Mouse (Mus musculus): ENCODE measurements around the gene Icos. TPM values are rescaled to one million over a fixed set of nuclear protein-coding genes. Genes with fewer than 3 reads are reported as not detected.

Gene Icos
- polyA plus RNA-seq, 1 experiment from 2014 or later, result 0.55 TPM

- Histone ChIP-seq H3K27ac (no peak overlapping the region), H3K9ac (no peak overlapping the region), H3K9me3 (no peaks in the 10 kb centered on the region), H3K27me3 (replicated peaks) (no peaks in the 10 kb centered on the region), H3K4me2 (no peak overlapping the region), H3K4me3 (replicated peaks) (no peak overlapping the region), H3K4me1 (no peaks in the 10 kb centered on the region), H3K36me3 (no peaks in the 10 kb centered on the region)
- ATAC-seq (ENCODE audit: insufficient read depth, low FRiP score, low read depth), result no peak
- 79% methylated on average over 8 of the region's 8 CpGs for WGBS
Measured at GRCm38 (mm10) chr1:60945633-60946401, 31.9 kb upstream of the Icos start.

GRCm38 (mm10) chr1:60948112-60948511 lies 29.6 kb upstream of the Icos start:
- no peak overlapping the region for H3K4me3 ChIP-seq (replicated peaks)
- no peak overlapping the region for H3K9ac ChIP-seq
- ATAC-seq (ENCODE audit: insufficient read depth, low FRiP score, low read depth), result no peak
- no peaks in the 10 kb centered on the region for H3K9me3 ChIP-seq
- H3K27me3 ChIP-seq (replicated peaks), result no peaks in the 10 kb centered on the region
- no peaks in the 10 kb centered on the region for H3K4me1 ChIP-seq
- no peaks in the 10 kb centered on the region for H3K36me3 ChIP-seq
- 69% methylated on average over 6 of the region's 6 CpGs for WGBS
- H3K4me2 ChIP-seq, result no peak overlapping the region
- no peak overlapping the region for H3K27ac ChIP-seq

DNA sequence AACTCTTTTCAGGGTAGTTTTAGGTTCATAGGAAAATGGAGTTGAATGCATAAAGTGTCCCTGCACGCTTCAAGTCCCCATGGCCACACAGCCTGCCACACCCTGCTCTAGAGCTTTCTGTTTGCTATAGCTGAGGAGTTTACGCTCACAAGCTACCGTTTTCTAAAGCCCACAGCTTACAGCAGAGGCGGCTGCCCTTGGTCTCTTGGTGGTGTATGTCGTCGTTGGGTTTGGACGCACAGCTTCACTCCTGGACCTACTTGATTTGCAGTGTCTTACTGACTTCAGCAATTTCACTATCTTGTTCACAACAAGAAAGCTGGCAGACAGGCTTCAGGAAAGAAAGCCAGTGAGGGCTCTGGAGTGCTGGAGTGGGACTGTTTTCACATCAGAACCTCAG lies 24.8 kb upstream of the Icos start:
- no peaks in the 10 kb centered on the region for H3K27me3 ChIP-seq (replicated peaks)
- H3K9me3 ChIP-seq, result no peaks in the 10 kb centered on the region
- no peak overlapping the region for H3K9ac ChIP-seq
- no peak overlapping the region for H3K27ac ChIP-seq
- no peak for ATAC-seq (ENCODE audit: insufficient read depth, low FRiP score, low read depth)
- H3K36me3 ChIP-seq, result no peaks in the 10 kb centered on the region
- H3K4me1 ChIP-seq, result no peaks in the 10 kb centered on the region
- no peak overlapping the region for H3K4me2 ChIP-seq
- no peak overlapping the region for H3K4me3 ChIP-seq (replicated peaks)
- 58% methylated on average over 7 of the region's 7 CpGs for WGBS

GRCm38 (mm10) chr1:60953686-60954085 lies 24.0 kb upstream of the Icos start:
- Histone ChIP-seq H3K36me3 (no peaks in the 10 kb centered on the region), H3K4me3 (replicated peaks) (no peak overlapping the region), H3K9me3 (no peaks in the 10 kb centered on the region), H3K27me3 (replicated peaks) (no peaks in the 10 kb centered on the region), H3K27ac (no peak overlapping the region), H3K9ac (no peak overlapping the region), H3K4me2 (no peak overlapping the region), H3K4me1 (no peaks in the 10 kb centered on the region)
- no peak for ATAC-seq (ENCODE audit: insufficient read depth, low FRiP score, low read depth)
- 85% methylated on average over 7 of the region's 7 CpGs for WGBS

- Histone ChIP-seq H3K36me3 (no peaks in the 10 kb centered on the region), H3K27me3 (replicated peaks) (no peaks in the 10 kb centered on the region), H3K4me2 (no peak overlapping the region), H3K27ac (no peak overlapping the region), H3K9me3 (no peaks in the 10 kb centered on the region), H3K4me3 (replicated peaks) (no peak overlapping the region), H3K9ac (no peak overlapping the region), H3K4me1 (no peaks in the 10 kb centered on the region)
- ATAC-seq (ENCODE audit: insufficient read depth, low FRiP score, low read depth), result no peak
- 54% methylated on average over 2 of the region's 2 CpGs for WGBS
Measured at GRCm38 (mm10) chr1:60954759-60955158, 23.0 kb upstream of the Icos start.

- no peaks in the 10 kb centered on the region for H3K36me3 ChIP-seq
- no peak overlapping the region for H3K4me3 ChIP-seq (replicated peaks)
- H3K27me3 ChIP-seq (replicated peaks), result no peaks in the 10 kb centered on the region
- no peak overlapping the region for H3K9ac ChIP-seq
- no peak overlapping the region for H3K27ac ChIP-seq
- 92% methylated on average over 3 of the region's 3 CpGs for WGBS
- H3K9me3 ChIP-seq, result no peaks in the 10 kb centered on the region
- H3K4me2 ChIP-seq, result no peak overlapping the region
- H3K4me1 ChIP-seq, result no peaks in the 10 kb centered on the region
- no peak for ATAC-seq (ENCODE audit: insufficient read depth, low FRiP score, low read depth)
Measured at GRCm38 (mm10) chr1:60955186-60955585, 22.5 kb upstream of the Icos start.

- no peak for ATAC-seq (ENCODE audit: insufficient read depth, low FRiP score, low read depth)
- H3K4me1 ChIP-seq, result no peaks in the 10 kb centered on the region
- no peaks in the 10 kb centered on the region for H3K36me3 ChIP-seq
- no peak overlapping the region for H3K4me2 ChIP-seq
- no peaks in the 10 kb centered on the region for H3K9me3 ChIP-seq
- no peak overlapping the region for H3K4me3 ChIP-seq (replicated peaks)
- H3K27ac ChIP-seq, result no peak overlapping the region
- no peaks in the 10 kb centered on the region for H3K27me3 ChIP-seq (replicated peaks)
- WGBS, result 83% methylated on average over 6 of the region's 6 CpGs
- no peak overlapping the region for H3K9ac ChIP-seq
Measured at GRCm38 (mm10) chr1:60956196-60956595, 21.5 kb upstream of the Icos start.

DNA sequence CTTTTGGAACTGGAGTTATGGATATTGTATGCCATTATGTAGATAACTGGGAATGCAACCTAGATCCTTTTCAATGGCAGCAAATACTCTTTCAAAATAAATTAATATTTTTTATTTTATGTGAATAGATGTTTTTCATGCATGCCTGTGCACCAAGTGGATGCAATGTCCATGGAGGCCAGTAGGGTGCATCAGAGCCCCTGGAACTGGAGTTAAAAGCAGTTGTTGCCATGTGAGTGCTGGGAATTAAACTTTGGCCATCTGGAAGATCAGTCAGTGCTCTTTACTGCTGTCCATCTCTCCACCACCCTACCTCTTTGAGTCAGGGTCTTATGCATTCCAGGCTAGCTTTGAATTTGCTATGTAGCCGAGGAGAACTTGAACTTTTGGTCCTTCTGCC lies 19.4 kb upstream of the Icos start:
- no peak overlapping the region for H3K9ac ChIP-seq
- no peaks in the 10 kb centered on the region for H3K4me1 ChIP-seq
- WGBS, result 71% methylated on average over 1 of the region's 1 CpGs
- no peaks in the 10 kb centered on the region for H3K36me3 ChIP-seq
- H3K9me3 ChIP-seq, result no peaks in the 10 kb centered on the region
- no peak overlapping the region for H3K4me3 ChIP-seq (replicated peaks)
- ATAC-seq (ENCODE audit: insufficient read depth, low FRiP score, low read depth), result no peak
- H3K27me3 ChIP-seq (replicated peaks), result no peaks in the 10 kb centered on the region
- H3K27ac ChIP-seq, result no peak overlapping the region
- no peak overlapping the region for H3K4me2 ChIP-seq

DNA sequence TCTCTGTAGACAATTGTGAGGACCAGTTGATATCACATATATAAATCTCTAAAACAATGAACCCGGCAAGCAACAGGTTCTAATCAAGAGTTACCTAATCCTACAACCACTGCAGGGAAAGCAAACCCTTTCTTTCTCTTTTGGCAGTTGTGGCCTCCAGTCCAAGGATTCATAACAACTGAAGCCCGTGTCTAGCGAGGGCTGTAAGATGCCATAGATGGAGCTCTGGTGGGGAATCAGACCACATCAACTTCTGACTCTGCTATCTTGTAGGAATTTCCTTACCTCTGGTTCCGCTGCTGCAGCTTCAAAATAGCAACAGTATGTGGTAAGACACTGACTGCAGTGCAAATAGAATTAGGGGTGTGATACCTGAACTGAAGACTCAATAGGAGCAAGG lies 18.5 kb upstream of the Icos start:
- Histone ChIP-seq H3K27ac (no peak overlapping the region), H3K4me1 (no peaks in the 10 kb centered on the region), H3K4me3 (replicated peaks) (no peak overlapping the region), H3K9me3 (no peaks in the 10 kb centered on the region), H3K36me3 (no peaks in the 10 kb centered on the region), H3K9ac (no peak overlapping the region), H3K27me3 (replicated peaks) (no peaks in the 10 kb centered on the region), H3K4me2 (no peak overlapping the region)
- 82% methylated on average over 4 of the region's 4 CpGs for WGBS
- ATAC-seq (ENCODE audit: insufficient read depth, low FRiP score, low read depth), result no peak

- Histone ChIP-seq H3K36me3 (no peaks in the 10 kb centered on the region), H3K4me3 (replicated peaks) (no peak overlapping the region), H3K9ac (no peak overlapping the region), H3K9me3 (no peaks in the 10 kb centered on the region), H3K4me2 (no peak overlapping the region), H3K4me1 (no peaks in the 10 kb centered on the region), H3K27ac (no peak overlapping the region), H3K27me3 (replicated peaks) (no peaks in the 10 kb centered on the region)
- no peak; the same call in 1 of the 2 replicates for ATAC-seq (ENCODE audit: insufficient read depth, low FRiP score, low read depth)
- WGBS, result 65% methylated on average over 11 of the region's 11 CpGs
Measured at GRCm38 (mm10) chr1:60960451-60960850, 17.3 kb upstream of the Icos start.

GRCm38 (mm10) chr1:60961080-60961479 lies 16.6 kb upstream of the Icos start:
- H3K27me3 ChIP-seq (replicated peaks), result no peaks in the 10 kb centered on the region
- no peaks in the 10 kb centered on the region for H3K9me3 ChIP-seq
- H3K36me3 ChIP-seq, result no peaks in the 10 kb centered on the region
- no peak overlapping the region for H3K9ac ChIP-seq
- H3K4me3 ChIP-seq (replicated peaks), result no peak overlapping the region
- no peaks in the 10 kb centered on the region for H3K4me1 ChIP-seq
- no peak overlapping the region for H3K4me2 ChIP-seq
- 20% methylated on average over 4 of the region's 4 CpGs for WGBS
- no peak overlapping the region for H3K27ac ChIP-seq
- no peak for ATAC-seq (ENCODE audit: insufficient read depth, low FRiP score, low read depth)

GRCm38 (mm10) chr1:60962095-60962494 lies 15.6 kb upstream of the Icos start:
- Histone ChIP-seq H3K4me3 (replicated peaks) (no peak overlapping the region), H3K27ac (no peak overlapping the region), H3K4me1 (no peaks in the 10 kb centered on the region), H3K36me3 (no peaks in the 10 kb centered on the region), H3K4me2 (no peak overlapping the region), H3K9me3 (no peaks in the 10 kb centered on the region), H3K27me3 (replicated peaks) (no peaks in the 10 kb centered on the region), H3K9ac (no peak overlapping the region)
- 84% methylated on average over 4 of the region's 4 CpGs for WGBS
- ATAC-seq (ENCODE audit: insufficient read depth, low FRiP score, low read depth), result no peak

GRCm38 (mm10) chr1:60967521-60967920 lies 10.2 kb upstream of the Icos start:
- H3K27ac ChIP-seq, result no peak overlapping the region
- WGBS, result 34% methylated on average over 2 of the region's 2 CpGs
- H3K36me3 ChIP-seq, result no peaks in the 10 kb centered on the region
- H3K4me3 ChIP-seq (replicated peaks), result no peak overlapping the region
- H3K9ac ChIP-seq, result no peak overlapping the region
- H3K4me1 ChIP-seq, result no peaks in the 10 kb centered on the region
- H3K27me3 ChIP-seq (replicated peaks), result no peaks in the 10 kb centered on the region
- H3K9me3 ChIP-seq, result no peaks in the 10 kb centered on the region
- no peak for ATAC-seq (ENCODE audit: insufficient read depth, low FRiP score, low read depth)
- no peak overlapping the region for H3K4me2 ChIP-seq
